Mouse (Mus musculus) embryo, embryonic 9.5 days (tissue): ENCODE measurements around the gene Tmem242.
"Not testable (repeated sequence)": the region's sequence is repeated elsewhere in the genome, so short reads cannot be mapped to it uniquely, and the experiment has no call there.

Experiments used
- DNase-seq: peaks from one replicate; pipeline ENCODE4 v3.0.0-alpha.2; 2017; ENCODE audit errors: extremely low spot score

Tmem242 gene

DNA sequence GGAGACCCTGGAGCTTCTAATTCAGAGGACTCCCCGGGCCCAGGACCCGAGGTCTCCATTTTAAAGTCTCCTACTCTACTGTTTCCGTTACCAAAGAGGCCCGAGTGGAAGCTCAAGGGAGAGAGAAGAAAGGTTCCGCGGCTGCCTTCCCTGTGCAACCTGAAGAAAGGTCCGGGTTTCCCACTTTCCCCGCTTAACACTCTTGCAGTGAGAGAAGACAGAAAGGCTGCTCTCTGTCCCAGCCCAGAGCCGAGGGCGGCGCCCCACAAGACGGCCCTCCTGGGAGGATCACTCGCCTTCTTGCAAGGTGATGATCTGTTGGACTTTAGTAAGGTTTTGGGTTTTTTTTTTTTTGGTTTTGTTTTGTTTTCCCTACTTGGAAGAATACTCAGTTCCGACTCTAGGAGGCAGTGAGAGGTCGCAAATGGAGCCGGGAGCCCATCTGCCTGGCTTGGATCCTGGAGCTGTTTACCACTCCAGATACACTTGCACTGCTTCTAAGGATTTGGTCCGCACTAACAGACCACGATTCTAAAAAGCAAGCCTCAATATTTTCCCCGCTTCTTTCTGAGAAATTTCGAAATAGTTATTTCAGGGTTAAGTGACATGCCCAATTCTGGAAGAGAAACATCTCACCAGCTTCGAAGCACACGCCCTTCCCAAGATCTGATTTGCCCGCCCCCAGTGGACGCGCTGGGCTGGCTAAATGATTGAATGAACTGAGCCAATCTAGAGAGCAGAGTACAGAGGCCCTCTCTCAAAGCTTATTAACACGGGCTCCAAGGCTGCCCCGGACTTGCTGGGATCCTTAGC lies at the start of gene Tmem242:
Gene Tmem242 (minus strand): TSS at position 101 of the 813 bp plus-strand sequence.
- peak; percentile 95 for DNase-seq

DNA sequence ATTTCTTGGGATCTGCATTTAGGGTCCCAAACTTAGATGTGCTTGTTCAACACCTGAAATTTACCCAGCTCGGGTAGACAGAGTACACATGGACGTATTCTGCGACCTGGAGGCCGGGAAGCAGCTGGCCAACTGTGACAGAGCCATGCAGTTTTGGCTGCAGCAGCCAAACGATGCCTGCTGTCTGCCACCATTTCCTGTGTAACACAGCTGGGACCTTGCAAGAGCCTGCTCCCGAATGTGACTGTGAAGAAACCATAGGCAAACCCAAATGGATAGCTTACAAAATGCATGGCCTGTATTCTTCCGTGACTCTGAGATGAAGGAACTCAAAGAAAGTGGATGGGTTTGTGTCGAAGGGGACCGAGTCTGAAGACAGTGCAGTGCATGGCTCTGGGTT lies 48.1 kb upstream of the Tmem242 start:
- no peak for DNase-seq

DNA sequence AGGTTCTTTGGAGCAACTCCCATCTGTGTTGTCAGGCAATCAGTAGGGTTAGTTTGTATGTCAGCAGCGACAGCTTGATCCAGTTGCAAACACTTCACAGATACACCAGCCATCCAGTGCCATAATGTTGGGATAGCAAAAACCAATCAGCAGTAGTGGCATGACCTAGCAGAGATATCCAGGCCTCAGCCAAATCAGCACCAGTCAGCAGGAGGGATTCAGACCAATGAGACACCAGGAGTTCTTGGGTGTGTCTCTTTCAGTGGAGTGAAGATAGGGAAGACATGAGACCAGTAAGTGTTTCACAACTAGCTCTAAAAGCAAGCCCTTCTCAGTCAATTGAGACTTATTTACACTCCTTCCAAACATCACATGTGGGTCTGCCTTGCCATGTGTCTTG lies 44.6 kb upstream of the Tmem242 start:
- no peak for DNase-seq

DNA sequence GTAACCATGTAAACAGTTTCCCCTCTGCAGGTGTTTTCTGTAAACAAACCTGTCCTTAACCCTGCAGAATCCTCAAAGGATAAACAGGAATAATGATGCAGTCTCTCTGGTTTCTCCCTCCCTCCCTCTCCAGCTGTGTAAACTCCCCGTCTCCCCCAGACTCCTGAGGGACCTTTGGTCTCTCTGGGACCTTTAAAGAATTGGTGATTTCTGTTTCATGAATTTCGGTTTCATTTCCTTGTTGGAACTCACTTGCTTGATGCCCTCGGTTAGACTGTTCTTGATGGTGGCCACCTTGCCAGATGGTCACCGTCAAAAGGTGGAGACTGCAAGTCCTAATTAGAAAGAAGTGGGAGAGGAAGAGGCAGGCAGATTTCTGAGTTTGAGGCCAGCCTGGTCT lies 43.4 kb upstream of the Tmem242 start:
- DNase-seq: no peak

DNA sequence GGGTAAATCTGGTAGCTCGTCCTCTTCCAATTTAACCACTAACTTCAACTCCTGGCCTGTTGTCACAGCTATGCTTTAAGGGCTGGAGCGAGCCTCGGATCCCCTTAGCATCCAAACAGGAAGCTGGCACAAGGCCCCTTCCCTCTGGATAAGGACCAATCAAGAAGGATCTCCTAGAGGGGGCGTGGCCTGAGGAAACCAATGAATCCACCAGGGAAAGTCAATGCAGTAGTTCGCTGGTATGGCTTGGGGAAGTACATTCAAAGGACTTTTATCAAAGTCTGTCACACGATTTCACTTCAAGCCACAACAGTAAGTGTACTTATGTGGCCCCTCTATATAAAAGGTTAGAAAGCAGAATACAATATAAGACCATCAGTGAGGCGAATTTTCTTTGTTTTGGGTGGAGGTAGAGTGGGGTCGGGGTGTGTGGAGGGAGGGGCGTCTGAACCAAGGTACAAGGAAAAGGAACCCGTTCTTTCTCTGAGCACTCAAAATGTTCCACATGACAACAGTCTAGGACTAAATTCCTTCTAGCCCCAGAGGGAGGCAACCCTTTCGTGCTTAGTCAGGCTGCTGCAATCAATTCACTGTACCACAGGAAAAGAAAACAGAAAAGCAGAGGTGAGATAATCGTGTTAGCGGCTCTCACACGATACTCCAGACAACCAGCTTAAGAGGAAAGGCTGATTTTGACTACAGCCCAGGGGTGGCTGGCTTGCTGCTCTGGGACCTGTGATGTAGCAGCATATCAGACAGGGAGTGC lies 36.1 kb upstream of the Tmem242 start:
- DNase-seq: no peak

DNA sequence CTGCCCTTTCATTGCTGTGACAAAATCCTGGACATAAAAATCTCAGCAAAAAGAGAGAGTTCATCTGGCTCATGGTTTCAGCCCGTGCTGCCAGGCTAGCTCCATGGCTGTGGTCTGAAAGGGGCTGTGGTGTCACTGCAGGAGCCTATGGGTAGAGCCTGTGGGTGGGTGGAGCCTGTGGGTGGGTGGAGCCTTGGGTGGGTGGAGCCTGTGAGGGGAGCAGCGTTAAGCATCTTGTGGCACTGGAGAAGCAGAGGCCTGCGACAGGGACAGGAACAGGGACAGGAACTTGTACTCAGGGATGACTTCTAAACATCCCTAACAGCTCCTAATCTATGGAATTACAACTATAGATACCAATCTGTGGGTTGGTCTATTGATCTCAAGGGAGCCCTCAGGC lies 32.2 kb upstream of the Tmem242 start:
- no peak for DNase-seq

DNA sequence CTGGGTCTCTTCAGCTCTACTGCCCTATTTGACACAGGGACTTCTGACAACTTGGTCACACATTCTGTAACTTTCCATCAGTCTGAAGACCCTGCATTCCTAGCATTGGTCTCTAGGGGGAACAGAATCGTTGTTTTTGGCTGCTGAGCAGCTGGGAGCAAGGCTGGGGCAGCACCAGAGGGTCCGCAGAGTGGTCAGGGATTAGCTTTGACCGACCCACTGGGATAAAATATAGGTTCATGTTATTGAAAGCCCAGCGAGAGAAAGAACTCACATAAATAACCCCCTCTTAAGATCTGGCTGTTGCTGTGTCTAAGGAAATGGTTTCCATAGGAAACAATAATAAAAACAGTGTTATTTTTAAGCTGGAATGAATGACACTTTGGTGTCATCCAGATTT lies 27.1 kb upstream of the Tmem242 start:
- no peak for DNase-seq

DNA sequence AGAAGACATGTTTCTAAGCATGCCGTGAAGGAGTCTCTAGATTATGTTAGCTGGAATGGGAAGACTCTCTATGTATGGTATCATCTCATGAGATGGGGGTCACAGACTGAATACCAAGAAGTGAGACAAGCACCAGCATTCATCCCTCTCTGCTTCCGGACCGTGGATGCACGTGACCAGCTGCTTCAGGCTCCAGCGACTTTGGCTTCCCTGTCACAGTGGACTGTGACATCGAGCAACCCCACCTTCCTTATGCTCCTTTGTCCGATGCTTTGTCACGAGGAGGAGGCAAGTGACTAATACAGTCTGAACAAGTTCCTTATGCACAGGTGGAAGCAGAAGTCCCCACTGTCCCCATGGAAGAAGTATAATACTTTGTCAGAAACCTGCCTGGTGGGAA lies 26.7 kb upstream of the Tmem242 start:
- no peak for DNase-seq

DNA sequence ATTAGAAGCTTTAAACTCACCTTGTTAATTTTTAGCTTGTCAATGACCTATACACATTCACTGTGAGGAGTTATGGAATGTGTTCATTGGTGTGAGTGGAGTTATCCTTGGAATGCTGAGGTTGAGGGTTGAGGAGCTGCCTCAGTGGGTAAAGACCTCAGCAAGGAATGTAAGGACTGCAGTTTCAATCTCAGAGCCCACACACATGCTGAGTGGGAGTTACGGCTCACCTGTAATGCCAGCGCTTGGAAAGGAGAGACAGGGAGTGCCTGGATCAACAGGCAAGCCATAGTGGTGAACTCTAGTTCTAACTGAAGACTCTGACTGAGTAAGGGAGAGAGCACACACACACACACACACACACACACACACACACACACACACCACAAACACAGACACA lies 23.9 kb upstream of the Tmem242 start:
- DNase-seq: no peak

DNA sequence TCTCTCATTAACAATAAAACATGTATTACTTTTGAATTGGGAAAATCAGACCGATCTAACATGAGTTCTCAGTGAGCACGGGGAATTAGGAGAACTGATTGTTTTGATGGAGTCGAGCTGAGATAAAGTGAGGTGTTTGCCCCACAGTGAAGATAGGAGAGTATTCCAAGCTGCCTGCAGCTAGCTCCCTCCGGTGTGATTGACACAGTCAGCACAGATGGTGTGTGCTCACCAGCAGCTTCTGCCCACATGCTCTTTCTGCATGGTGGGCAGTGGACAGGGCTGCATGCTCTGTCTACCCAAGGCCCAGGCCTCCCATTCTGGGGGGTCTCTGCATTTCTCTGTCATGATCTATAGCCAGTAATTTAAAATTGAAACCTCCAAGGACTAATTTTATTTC lies 13.6 kb upstream of the Tmem242 start:
- DNase-seq: no peak

DNA sequence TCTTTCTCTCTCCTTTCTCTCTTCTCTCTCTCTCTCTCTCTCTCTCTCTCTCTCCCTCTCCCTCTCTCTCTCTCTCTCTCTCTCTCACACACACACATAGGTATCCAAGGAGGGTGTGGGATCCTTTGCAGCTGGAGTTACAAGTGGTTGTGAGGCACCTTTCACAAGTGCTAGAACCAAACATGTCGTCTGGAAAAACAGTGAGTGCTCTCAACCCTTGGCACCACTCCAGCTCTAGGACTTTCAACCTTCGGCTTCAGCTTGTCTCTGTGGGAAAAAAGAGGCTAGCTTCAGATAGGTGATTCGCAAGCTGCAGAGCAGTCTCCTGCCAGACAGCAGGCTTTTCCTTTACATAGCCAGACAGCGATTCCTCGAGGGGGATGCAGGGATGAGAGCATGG lies 3.7 kb upstream of the Tmem242 start:
- DNase-seq: no peak

DNA sequence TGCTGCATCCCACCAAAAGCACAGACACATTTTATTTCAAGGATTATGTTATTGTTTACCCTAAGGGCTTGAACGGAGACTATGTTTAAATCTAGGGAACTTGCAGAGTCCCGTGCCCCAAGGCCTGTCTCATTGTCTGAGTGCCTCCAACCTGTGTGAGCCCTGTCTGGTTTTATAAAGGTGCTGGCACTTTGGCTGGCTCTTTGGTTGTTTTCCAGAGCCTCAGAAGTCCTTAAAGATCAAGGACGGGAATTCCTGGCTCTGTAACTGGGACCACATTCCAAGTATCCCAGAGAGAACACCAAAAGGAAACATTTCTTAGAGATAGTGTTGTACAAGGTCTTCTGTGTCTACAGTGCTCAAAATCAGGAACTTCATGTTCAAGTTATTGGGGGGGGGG lies 3.2 kb upstream of the Tmem242 start:
- no peak for DNase-seq

DNA sequence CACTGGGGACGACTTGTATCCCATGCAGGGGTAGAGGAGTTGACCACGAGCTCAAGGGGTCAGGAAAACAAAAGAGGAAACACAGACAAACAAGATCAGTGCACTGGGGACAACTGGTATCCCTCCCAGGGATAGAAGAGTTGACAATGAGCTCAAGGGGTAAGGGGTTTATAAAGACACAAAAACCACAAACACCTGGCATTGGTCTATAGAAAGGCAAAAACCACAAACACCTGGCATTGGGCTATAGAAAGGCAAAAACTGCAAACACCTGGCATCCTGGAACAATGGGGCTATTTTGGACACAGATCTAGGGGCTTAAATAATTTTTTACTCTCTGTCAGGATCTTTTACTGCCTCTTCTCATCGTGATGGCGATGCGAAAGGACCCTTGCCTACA lies 2.3 kb upstream of the Tmem242 start:
- DNase-seq: not testable (repeated sequence)

DNA sequence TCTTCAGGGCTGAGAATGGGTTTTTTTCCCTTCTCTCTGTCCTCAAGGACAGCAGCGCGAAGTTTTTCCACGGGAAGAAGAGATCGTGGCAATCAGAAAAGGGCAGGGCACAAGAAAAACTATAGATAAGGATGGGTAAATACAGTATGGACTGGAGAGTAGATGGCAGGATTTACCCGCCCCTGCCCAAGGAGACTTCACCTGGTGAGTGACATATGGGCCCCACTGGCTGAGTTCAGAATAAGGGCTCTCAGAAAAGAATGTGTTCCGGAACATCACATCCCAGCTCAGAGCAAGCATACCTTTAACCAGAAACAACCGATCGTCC lies 264 bp downstream of the Tmem242 start:
- DNase-seq: no peak

DNA sequence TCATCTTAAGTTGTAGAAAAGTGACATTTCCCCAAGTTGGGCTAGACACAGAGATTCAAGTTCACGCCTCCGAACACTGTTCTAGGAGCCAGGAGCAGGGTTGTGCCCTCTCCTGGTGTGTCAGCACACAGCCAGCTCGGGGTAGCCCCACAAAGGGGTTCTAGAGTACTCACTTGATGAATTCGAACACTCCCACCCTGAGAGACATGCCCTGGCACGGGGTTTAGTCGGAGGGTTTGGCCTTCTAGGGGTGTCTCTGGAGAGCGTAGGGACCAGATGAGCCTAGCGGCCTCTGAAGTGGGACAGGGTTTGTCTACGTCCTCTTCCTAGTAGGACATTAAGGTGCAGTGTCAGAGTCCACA lies 10.3 kb downstream of the Tmem242 start:
- DNase-seq: no peak

DNA sequence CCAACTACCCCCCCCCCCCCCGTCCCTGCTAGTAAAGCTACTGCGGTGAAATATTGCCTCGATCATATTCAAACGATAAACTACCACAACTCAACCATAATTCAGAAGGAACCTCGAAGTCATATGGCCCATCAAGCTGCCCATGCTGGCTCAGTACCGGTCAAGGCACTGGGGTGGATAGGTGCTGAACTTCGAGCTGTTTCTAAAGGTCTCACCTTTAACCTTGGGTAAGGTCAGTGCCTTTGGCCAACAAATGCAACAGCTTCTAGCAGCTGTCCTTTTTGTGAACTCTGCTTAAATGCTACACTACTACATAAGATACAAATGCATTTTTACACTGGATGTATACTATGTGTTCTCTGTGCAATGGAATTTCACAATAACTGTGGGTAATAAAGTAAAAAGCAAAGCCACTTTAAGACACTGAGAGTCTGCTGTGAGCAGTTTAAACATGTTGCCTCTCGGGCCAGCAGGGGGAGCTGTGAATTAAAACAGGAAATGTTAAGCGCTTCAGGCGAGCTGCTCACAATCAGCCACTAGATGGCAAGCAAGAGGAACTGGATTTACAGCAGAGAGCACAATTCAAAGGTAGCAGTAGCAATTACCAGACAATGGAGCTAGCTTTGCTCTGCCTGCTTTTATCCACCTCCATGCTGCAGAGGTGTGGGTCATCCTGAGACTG lies 10.8 kb downstream of the Tmem242 start:
- DNase-seq: peak; percentile 85

DNA sequence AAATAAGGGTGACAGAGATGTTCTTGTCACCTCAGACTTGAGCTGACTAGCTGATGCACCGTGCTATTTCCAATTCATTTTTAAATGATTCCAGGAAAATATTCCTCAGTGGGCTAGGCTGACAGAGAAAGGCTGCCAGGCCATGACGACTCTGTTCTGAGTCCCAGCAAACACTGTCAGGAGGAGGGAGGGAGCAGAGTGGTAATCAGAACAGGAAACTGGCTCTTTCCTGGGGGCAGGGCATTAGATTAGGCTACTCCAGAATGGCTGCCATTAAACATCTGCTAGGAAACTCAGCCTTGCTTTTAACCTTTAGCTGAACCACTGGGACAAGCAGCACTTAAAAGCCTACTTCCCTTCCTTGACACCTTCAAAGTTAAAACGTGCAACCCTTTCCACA lies 14.9 kb downstream of the Tmem242 start:
- DNase-seq: no peak

DNA sequence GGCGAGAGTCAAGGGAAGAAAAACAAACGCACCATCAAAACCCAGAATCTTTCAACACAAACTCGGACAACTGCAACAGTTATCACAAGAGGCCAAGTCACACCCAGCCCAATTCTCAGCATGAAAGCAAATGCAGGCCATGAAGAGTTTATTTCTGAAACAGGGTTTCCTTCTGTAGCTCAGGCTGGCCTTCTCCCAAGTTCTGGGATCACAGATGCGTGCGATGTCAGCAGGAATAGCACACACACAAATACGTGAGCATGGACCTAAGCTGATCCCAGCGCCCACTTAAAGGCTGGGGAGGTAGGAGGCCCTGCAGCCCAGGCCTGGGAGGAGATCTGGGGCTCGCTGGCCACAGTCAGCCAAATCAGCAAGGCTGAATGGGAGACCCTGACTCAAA lies 15.9 kb downstream of the Tmem242 start:
- DNase-seq: no peak

DNA sequence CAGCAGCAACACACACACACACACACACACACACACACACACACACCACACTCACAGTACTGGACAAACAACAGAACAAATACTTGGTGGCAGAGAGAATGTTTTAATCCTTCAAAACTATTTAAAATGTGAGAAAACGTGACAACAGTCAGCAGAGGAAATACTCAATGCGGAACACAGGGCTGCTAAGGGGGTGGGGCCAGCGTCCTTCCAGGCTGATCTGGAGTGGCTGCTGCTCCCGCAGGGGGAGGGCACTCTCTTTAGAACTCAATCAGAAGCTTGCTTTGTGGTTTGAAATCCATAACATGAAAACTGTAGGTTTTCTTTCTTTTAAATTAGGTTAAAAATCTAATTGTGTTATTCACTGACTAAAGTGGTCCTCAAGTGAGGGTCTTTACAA lies 18.2 kb downstream of the Tmem242 start:
- no peak for DNase-seq

DNA sequence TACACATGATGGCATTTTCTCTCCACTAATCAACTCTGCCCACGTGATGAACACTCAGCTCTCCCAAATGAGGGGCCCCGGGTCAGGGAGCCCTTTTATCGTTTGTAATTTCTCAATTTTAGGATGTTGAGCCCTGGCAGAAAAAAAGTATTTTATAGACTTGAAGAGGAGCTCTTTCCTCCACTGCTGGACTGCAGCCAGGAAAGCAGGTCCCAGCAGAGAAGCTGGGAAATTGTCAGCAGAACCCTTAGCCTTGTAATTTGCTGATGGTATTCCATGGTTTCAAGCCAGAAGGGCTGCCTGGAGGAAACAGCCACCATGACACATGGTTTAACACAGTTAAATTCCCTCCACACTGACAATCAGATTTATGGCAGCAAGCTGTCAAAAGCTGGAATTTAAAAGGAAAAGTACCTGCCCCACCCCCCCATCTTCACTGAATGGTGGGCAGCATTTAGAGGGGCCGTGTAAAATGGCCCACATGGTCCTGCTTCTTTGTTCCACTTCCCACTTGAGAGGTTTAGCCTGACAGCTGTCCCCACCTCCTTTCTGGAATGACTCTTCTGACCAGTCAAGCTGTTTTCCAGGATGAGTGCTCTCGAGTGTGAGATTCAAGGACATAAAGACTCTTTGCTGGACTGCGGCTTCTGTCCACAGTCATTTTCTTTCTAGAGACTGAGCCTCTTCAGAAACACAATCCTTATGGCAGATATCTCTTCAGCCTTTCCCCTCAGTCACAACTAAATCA lies 20.1 kb downstream of the Tmem242 start:
- DNase-seq: no peak

DNA sequence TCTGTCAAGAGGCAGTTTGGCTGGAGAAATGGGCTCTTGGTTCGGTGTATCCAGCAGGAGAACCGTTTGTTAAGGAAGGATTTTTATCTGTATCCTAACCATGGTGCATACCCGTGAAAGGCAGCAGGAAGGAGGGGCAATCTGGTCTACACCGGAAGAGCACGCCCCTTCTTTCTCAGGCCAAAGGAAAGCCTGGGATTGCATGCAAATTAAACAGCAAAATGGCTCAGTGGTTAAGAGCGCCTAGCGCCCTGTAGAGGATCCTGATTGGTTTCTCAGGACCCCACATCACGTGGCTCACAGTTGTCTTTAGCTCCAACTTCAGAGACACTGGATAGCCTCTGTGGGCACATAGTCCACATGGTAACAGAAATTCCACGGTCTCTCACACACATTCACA lies 21.0 kb downstream of the Tmem242 start:
- no peak for DNase-seq

DNA sequence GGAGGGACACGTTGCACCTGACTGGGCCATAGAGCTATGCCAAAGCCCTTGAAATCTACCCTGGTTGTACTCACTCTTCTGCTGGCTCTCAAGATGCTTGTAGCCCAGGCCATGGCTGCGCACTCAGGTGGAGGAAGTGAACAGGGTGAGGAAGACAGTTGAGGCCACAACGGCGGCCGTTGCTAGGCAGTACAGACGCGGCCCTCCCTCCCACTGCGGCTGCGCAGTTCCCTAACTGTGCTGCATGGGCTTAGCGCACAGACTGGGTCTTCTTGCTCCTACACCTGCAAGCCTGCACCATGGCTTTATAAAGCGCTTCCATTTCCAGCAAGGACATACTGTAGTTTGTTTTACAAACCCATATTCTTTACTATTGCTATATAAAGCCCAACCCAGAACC lies 21.5 kb downstream of the Tmem242 start, which contains the start of gene Ldhal6b:
Gene Ldhal6b (minus strand): TSS at position 223 of the 400 bp plus-strand sequence.
- DNase-seq: no peak
